Mouse (Mus musculus) megakaryocyte, embryonic 14.5 days (primary cell): ENCODE measurements at regions not wholly inside any gene's neighbourhood (a gene's known extent, or its start where the extent isn't known, plus 50 kb on each side); places are given as distances from the start of the nearest gene placed in this dataset.

Source experiments
- FLI1 ChIP-seq: IDR thresholded peaks from 2 replicates; pipeline ENCODE4 v1.6.1; 2012; ENCODE audit warnings: low read length, inconsistent platforms, mixed read lengths
- GATA1 ChIP-seq: IDR thresholded peaks from 3 replicates; pipeline ENCODE4 v1.6.1; 2012; ENCODE audit warnings: mixed read lengths, low read length, inconsistent platforms, borderline replicate concordance

DNA sequence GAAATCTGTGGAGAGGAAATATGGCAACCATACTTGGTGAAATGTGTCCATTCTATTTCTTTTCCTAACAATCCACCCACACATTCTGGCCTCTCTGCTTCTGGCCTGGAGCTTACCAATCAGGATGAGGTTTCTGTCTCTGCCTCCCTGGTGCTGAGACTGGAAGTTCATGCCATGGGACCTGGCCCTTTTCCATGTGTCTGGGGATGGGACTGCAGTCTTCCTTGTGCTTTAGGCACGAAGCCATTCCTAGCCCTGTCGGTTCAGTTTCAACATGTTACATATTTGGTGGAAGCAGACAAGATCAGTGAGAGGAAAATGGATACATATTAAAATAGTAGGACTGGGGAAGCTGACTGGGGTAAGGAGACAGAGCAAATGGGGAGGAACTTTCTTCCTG lies 100.2 kb upstream of the Tcerg1l start:
- TF ChIP-seq GATA1 (no peak), FLI1 (no peak)
